Mouse (Mus musculus) erythroid progenitor cell, adult 5-6 weeks (primary cell): ENCODE measurements around the gene Tuba4a. TPM values are rescaled to one million over a fixed set of nuclear protein-coding genes. Genes with fewer than 3 reads are reported as not detected.
A peak's percentile ranks its signal among the peaks of the same experiment; 100 is the strongest.

Experiments
- ATAC-seq: replicated peaks from 2 replicates; pipeline ENCODE4 v1.8.0; 2016; ENCODE audit warnings: moderate number of reproducible peaks, mild to moderate bottlenecking, moderate TSS enrichment, inconsistent platforms; ENCODE audit not compliant: poor library complexity, low FRiP score, severe bottlenecking
- total RNA-seq, 2 experiments: library from RNA; stranded (forward) in 1 of 2; stranded (reverse) in 1 of 2; fragments of 150-400 nt in 1 of 2; fragments of 186-747, 209-891 nt in 1 of 2; gene quantifications; 2 replicates each; pipeline versions ENCODE4 v1.2.3 to v1.2.4; 2015 to 2017; ENCODE audit warnings: low replicate concordance in 2 of 2

Gene Tuba4a
- total RNA-seq, 2 experiments from 2014 or later, result 246 to 550 TPM

DNA sequence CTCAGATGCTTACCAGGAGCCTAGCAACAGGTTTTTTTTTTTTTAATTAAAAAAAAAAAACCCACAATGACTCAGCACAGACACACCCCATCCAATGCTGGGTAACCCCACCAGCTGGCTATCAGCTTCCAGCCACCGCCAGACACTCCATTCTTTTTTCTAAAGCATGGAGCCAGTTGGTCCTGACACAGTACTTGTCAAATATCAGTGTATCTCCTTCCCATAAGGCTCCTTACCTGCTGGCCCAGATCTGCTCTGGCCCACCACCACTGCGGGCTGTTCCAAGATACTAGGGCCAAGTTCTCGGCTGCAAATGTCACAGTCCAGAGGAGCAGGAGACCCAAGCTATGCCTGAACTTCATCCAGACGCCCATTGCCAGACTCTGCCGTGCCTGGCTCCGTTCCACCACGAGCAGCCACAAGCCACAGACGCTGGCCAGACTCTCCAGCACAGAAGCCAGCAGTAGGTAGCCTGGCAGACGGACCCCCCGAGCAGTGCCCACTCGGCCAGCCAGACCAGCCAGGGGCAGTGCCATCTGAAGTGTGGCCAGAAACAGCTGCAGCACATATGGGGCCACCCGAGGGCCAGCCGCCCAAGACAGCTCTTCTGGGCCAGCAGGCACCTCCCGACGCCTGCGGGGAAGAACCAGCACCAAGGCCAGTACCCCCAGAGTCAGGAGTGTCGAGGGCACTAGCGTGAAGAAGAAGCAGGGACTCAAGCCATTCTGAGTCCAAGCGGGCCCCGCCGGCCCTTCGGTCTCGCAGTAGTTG lies 40.1 kb downstream of the Tuba4a start:
- ATAC-seq, result peak; percentile 75

DNA sequence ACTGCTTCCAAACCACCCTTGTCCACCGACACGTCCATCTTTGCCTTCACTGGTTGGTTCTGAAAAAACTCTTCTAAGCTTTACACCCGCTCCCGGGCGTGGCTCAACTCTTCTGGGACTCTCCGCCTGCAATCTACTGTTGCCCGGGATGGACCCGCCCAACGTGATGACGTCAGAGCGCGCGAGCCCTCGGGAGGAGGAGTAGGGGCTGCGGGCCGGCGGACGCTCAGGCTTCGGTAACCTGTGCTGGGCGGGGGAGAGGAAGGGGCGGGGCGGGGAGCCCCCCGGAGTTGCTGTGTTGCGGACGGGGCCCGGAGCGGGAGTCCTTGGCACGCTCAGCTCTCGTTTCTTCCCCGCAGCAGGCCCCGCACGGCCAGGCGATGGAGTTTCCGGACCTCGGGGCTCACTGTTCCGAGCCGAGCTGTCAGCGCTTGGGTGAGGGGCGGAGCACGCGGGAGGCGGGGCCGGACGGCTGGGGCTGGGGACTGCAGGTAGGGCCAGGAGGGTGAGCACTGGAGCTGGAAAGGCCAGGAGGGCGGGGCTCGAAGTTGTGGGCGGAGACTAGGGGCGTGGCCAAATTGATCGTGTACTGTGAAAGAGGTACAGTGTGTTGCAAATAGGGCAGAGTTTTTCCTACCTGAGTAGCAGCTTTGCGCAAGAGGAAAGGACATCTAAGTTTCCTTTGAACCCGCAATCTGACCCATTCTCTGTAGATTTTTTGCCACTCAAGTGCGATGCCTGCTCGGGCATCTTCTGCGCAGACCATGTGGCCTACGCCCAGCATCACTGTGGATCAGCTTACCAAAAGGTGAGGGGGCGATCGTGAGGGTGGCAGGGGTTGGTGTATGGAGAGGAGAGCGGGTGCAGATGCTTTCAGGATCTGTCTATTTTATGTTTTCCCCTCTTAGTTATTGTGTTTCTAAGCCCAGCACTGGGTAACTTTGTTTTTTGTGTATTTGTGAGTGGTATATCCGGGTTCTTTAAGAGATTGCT lies 50.9 kb downstream of the Tuba4a start, which contains the start of gene Zfand2b:
Gene Zfand2b, plus strand, starts transcription at position 175 of the 993 bp plus-strand sequence.
- peak; percentile 91 for ATAC-seq

DNA sequence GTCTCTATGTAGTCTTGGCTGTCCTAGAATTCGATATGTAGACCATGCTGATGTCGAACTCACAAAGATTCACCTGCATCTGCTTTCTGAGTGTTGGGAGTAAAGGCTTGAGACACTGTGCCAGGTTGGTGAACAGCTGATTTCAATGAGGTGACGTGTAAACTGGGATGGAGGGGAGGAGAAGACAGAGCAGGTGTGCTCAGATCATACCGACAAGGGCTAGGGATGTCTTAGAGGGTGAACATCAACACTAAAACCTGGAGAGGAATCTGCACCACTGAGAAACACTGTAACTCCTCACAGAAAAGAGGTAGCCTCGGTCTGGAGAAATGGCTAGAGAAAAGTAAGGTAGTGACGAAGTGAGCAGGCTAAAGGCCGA lies 51.6 kb downstream of the Tuba4a start:
- peak; percentile 53 for ATAC-seq

Other genes with a start within 250 kb of the Tuba4a start
- 5.8 and 12.2 TPM in 2 replicates for gene Nhej1, start 94.7 kb downstream of the Tuba4a start, total RNA-seq (2015; ENCODE audit: low replicate concordance)
- gene Nhej1, start 94.7 kb downstream of the Tuba4a start, total RNA-seq (2017; ENCODE audit: low replicate concordance), result 10.5 and 11.0 TPM in 2 replicates
- gene Slc23a3, start 86.0 kb downstream of the Tuba4a start, total RNA-seq (2015; ENCODE audit: low replicate concordance), result not detected in 2 replicates
- not detected in 2 replicates for gene Slc23a3, start 86.0 kb downstream of the Tuba4a start, total RNA-seq (2017; ENCODE audit: low replicate concordance)
- gene Cnppd1, start 77.2 kb downstream of the Tuba4a start, total RNA-seq (2015; ENCODE audit: low replicate concordance), result 28.5 and 33.5 TPM in 2 replicates
- gene Cnppd1, start 77.2 kb downstream of the Tuba4a start, total RNA-seq (2017; ENCODE audit: low replicate concordance), result 66.4 and 76.2 TPM in 2 replicates
- gene Retreg2, start 77.1 kb downstream of the Tuba4a start, total RNA-seq (2015; ENCODE audit: low replicate concordance), result 145 and 163 TPM in 2 replicates
- gene Retreg2, start 77.1 kb downstream of the Tuba4a start, total RNA-seq (2017; ENCODE audit: low replicate concordance), result 133 and 149 TPM in 2 replicates
- 43.6 and 75.0 TPM in 2 replicates for gene Zfand2b, start 51.2 kb downstream of the Tuba4a start, total RNA-seq (2015; ENCODE audit: low replicate concordance)
- gene Zfand2b, start 51.2 kb downstream of the Tuba4a start, total RNA-seq (2017; ENCODE audit: low replicate concordance), result 54.6 and 69.4 TPM in 2 replicates
- gene Abcb6, start 39.5 kb downstream of the Tuba4a start, total RNA-seq (2015; ENCODE audit: low replicate concordance), result 198 and 219 TPM in 2 replicates
- 116 and 174 TPM in 2 replicates for gene Abcb6, start 39.5 kb downstream of the Tuba4a start, total RNA-seq (2017; ENCODE audit: low replicate concordance)
- 5.9 and 7.6 TPM in 2 replicates for gene Ankzf1, start 27.7 kb downstream of the Tuba4a start, total RNA-seq (2015; ENCODE audit: low replicate concordance)
- gene Ankzf1, start 27.7 kb downstream of the Tuba4a start, total RNA-seq (2017; ENCODE audit: low replicate concordance), result 8.9 and 10.0 TPM in 2 replicates
- gene Atg9a, start 27.7 kb downstream of the Tuba4a start, total RNA-seq (2015; ENCODE audit: low replicate concordance), result 29.2 and 39.4 TPM in 2 replicates
- gene Atg9a, start 27.7 kb downstream of the Tuba4a start, total RNA-seq (2017; ENCODE audit: low replicate concordance), result 38.8 and 54.5 TPM in 2 replicates
- gene Glb1l, start 9.1 kb downstream of the Tuba4a start, total RNA-seq (2015; ENCODE audit: low replicate concordance), result 23.1 and 23.9 TPM in 2 replicates
- gene Glb1l, start 9.1 kb downstream of the Tuba4a start, total RNA-seq (2017; ENCODE audit: low replicate concordance), result 14.2 and 43.3 TPM in 2 replicates
- 96.0 and 112 TPM in 2 replicates for gene Stk16, start 9.0 kb downstream of the Tuba4a start, total RNA-seq (2015; ENCODE audit: low replicate concordance)
- 82.3 and 141 TPM in 2 replicates for gene Stk16, start 9.0 kb downstream of the Tuba4a start, total RNA-seq (2017; ENCODE audit: low replicate concordance)
- not detected in 2 replicates for gene A630095N17Rik, start 12.2 kb upstream of the Tuba4a start, total RNA-seq (2015; ENCODE audit: low replicate concordance)
- gene A630095N17Rik, start 12.2 kb upstream of the Tuba4a start, total RNA-seq (2017; ENCODE audit: low replicate concordance), result not detected in 2 replicates
- 154 and 158 TPM in 2 replicates for gene Dnajb2, start 16.5 kb upstream of the Tuba4a start, total RNA-seq (2015; ENCODE audit: low replicate concordance)
- gene Dnajb2, start 16.5 kb upstream of the Tuba4a start, total RNA-seq (2017; ENCODE audit: low replicate concordance), result 356 and 386 TPM in 2 replicates
- not detected in 2 replicates for gene Ptprn, start 44.6 kb upstream of the Tuba4a start, total RNA-seq (2015; ENCODE audit: low replicate concordance)
- not detected in 2 replicates for gene Ptprn, start 44.6 kb upstream of the Tuba4a start, total RNA-seq (2017; ENCODE audit: low replicate concordance)
- not detected in 2 replicates for gene Resp18, start 58.5 kb upstream of the Tuba4a start, total RNA-seq (2015; ENCODE audit: low replicate concordance)
- not detected in 2 replicates for gene Resp18, start 58.5 kb upstream of the Tuba4a start, total RNA-seq (2017; ENCODE audit: low replicate concordance)
- gene Dnpep, start 98.1 kb upstream of the Tuba4a start, total RNA-seq (2015; ENCODE audit: low replicate concordance), result 7.5 and 7.6 TPM in 2 replicates
- 1.7 and 6.5 TPM in 2 replicates for gene Dnpep, start 98.1 kb upstream of the Tuba4a start, total RNA-seq (2017; ENCODE audit: low replicate concordance)
- not detected in 2 replicates for gene Des, start 140.5 kb upstream of the Tuba4a start, total RNA-seq (2015; ENCODE audit: low replicate concordance)
- gene Des, start 140.5 kb upstream of the Tuba4a start, total RNA-seq (2017; ENCODE audit: low replicate concordance), result not detected in 2 replicates
- gene Speg, start 155.4 kb upstream of the Tuba4a start, total RNA-seq (2015; ENCODE audit: low replicate concordance), result not detected in 2 replicates
- gene Speg, start 155.4 kb upstream of the Tuba4a start, total RNA-seq (2017; ENCODE audit: low replicate concordance), result 0.13 TPM in 1 of 2 replicates, not detected in the other
- 17.6 and 23.1 TPM in 2 replicates for gene Gmppa, start 216.1 kb upstream of the Tuba4a start, total RNA-seq (2015; ENCODE audit: low replicate concordance)
- gene Gmppa, start 216.1 kb upstream of the Tuba4a start, total RNA-seq (2017; ENCODE audit: low replicate concordance), result 3.6 and 10.8 TPM in 2 replicates
- gene Asic4, start 230.6 kb upstream of the Tuba4a start, total RNA-seq (2015; ENCODE audit: low replicate concordance), result not detected in 2 replicates
- not detected in 2 replicates for gene Asic4, start 230.6 kb upstream of the Tuba4a start, total RNA-seq (2017; ENCODE audit: low replicate concordance)